Comparison of ENCODE assay signal across 8 mouse cellular contexts in the genomic region with DNA sequence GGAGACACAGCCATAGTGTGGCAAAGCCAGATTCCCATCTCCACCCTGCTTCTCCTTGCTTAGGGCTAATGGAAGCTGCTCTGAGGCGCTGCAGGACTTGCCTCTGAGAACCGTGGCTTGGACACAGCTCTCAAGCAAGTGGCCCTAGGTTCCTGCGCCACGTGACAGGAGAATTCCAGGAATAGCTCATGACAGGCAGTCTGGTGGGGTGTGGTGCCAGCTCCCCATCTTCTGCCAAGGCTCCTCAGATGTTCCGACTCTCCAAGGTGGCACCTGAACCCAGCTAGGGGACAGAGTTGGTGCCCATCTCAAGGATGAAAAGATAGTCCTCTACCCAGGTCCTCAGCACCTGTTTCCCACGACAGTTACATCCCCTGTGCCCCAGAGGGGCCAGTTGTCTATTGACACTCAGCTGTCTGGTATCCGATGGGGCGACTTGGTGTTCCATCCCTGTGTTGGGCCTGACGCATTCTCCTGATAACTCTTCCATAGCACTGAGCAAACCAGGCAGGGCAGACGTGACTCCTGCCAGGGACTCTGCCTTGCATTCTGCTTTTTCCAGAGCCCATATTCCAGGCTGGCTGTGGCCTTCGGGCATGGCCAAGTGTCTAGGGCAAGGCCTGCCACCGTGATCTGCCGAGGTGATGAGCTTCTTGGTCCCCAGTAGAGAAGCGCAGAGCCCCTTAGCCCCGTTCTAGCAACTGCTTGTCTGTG. TPM values are rescaled to one million over a fixed set of nuclear protein-coding genes. Genes with fewer than 3 reads are reported as not detected.
DNase-seq lines count a peak whose midpoint lies in the region; ATAC-seq and TF ChIP-seq lines count a peak whose summit lies in the region.

No protein-coding gene starts in this region.

- no peak overlapping the region for H3K4me3 ChIP-seq in hindbrain, embryonic 10.5 days
- H3K4me3 ChIP-seq in hindbrain, embryonic 14.5 days (replicated peaks; ENCODE audit: low read length), result no peak overlapping the region
- H3K4me3 ChIP-seq in testis, adult 2 months (ENCODE audit: control insufficient read depth, low read depth, low read length), result no peak overlapping the region

- H3K4me1 ChIP-seq in hindbrain, embryonic 10.5 days (replicated peaks), result peaks cover 81% of the 10 kb centered on the region
- peaks cover 26% of the 10 kb centered on the region for H3K4me1 ChIP-seq in hindbrain, embryonic 14.5 days (replicated peaks; ENCODE audit: control insufficient read depth, insufficient read depth, low read length)
- H3K4me1 ChIP-seq in testis, adult 2 months (ENCODE audit: control insufficient read depth, insufficient read depth, low read length), result peaks cover 6% of the 10 kb centered on the region

- H3K36me3 ChIP-seq in hindbrain, embryonic 10.5 days, result no peaks in the 10 kb centered on the region
- H3K36me3 ChIP-seq in hindbrain, embryonic 14.5 days (replicated peaks; ENCODE audit: control insufficient read depth, insufficient read depth), result no peaks in the 10 kb centered on the region
- H3K36me3 ChIP-seq in testis, adult 2 months (ENCODE audit: control insufficient read depth, insufficient read depth, low read length), result no peaks in the 10 kb centered on the region

- no peak for DNase-seq in hindbrain, embryonic 10.5 days (ENCODE audit: low spot score)
- DNase-seq in hindbrain, embryonic 14.5 days (ENCODE audit: low spot score), result no peak
- DNase-seq in testis, postnatal 10 days (ENCODE audit: low spot score), result no peak
- peak; percentile 66 for DNase-seq in heart, postnatal 4 days
- no peak for DNase-seq in retina, embryonic 14.5 days (ENCODE audit: low spot score)
- DNase-seq in layer of hippocampus, adult 8-10 months (ENCODE audit: low spot score in 2 of 2), result no peak
- no peak for DNase-seq in ovary, postnatal 14 days (ENCODE audit: low spot score)

- H3K9ac ChIP-seq in hindbrain, embryonic 14.5 days, result no peak overlapping the region

- H3K9me3 ChIP-seq in hindbrain, embryonic 10.5 days, result no peaks in the 10 kb centered on the region
- H3K9me3 ChIP-seq in hindbrain, embryonic 14.5 days (ENCODE audit: control insufficient read depth, low read length), result no peaks in the 10 kb centered on the region

- no peak for TF ChIP-seq CTCF in testis, adult 2 months (IDR thresholded peaks at IDR 0.05; ENCODE audit: control insufficient read depth, insufficient read depth, insufficient replicate concordance, low read depth, low read length)

- WGBS in hindbrain, embryonic 10.5 days, result 83% methylated on average over 15 of the region's 15 CpGs
- 82% methylated on average over 15 of the region's 15 CpGs for WGBS in hindbrain, embryonic 14.5 days

- peak overlapping the region; percentile 54; the same call in 1 of the 2 replicates for H3K27ac ChIP-seq in hindbrain, embryonic 10.5 days
- H3K27ac ChIP-seq in hindbrain, embryonic 14.5 days, result no peak overlapping the region
- H3K27ac ChIP-seq in testis, adult 2 months (ENCODE audit: control insufficient read depth, insufficient read depth, low read depth, low read length), result peak overlapping the region; percentile 47; the same call in 1 of the 2 replicates

- no peak overlapping the region for H3K4me2 ChIP-seq in hindbrain, embryonic 14.5 days (replicated peaks)

- ATAC-seq in hindbrain, embryonic 14.5 days (ENCODE audit: low FRiP score), result no peak

- H3K27me3 ChIP-seq in hindbrain, embryonic 10.5 days (ENCODE audit: insufficient read depth, poor library complexity, severe bottlenecking), result peaks cover 14% of the 10 kb centered on the region
- H3K27me3 ChIP-seq in hindbrain, embryonic 14.5 days (ENCODE audit: control insufficient read depth, insufficient read depth, low read length), result 0 out of 2 replicates have a peak, but pooled peaks cover 3% of the 10 kb centered on the region
- no peaks in the 10 kb centered on the region for H3K27me3 ChIP-seq in testis, adult 2 months (ENCODE audit: control insufficient read depth, insufficient read depth, low read length)

- no peak for TF ChIP-seq POLR2A in testis, adult 2 months (IDR thresholded peaks at IDR 0.05; ENCODE audit: control insufficient read depth, low read depth, low read length)

RNA-seq across cellular contexts. Expression of a gene that starts 54.9 kb away (rescaled TPM):
- polyA plus RNA-seq in hindbrain, embryonic 10.5 days (2016; fragmentation: Nextera tagmentation; extraction: Ambion mirVana), result 27.2 and 27.5 TPM in 2 replicates
- polyA plus RNA-seq in hindbrain, embryonic 14.5 days (2014; fragmentation: Nextera tagmentation; extraction: Ambion mirVana), result 28.1 and 33.8 TPM in 2 replicates
- 46.5 and 51.8 TPM in 2 replicates for polyA plus RNA-seq in testis, adult 2 months (2012; rRNA removed)
- 10 to 100 TPM; 14.8 to 19.6 TPM for total RNA-seq in heart, postnatal 4 days (2021)
- total RNA-seq in layer of hippocampus, adult 8-10 months (2022), result 10 to 100 TPM; 31.1 to 38.6 (median 37.0) TPM
